Mouse (Mus musculus) heart, embryonic 13.5 days (tissue): ENCODE results near the gene Kbtbd12. TPM values are rescaled to one million over a fixed set of nuclear protein-coding genes. Genes with fewer than 3 reads are reported as not detected.

Experiments used
- ATAC-seq: fragments of 200-750 bp; cut with Nextera tagmentation; 2 replicates; pipeline ENCODE4 v1.8.0; 2017; ENCODE audit warnings: moderate TSS enrichment; ENCODE audit not compliant: insufficient number of reproducible peaks, low FRiP score, low TSS enrichment; ENCODE audit errors: extremely low read depth
- H3K27ac ChIP-seq: fragments of 300-500 bp; sonication (generic); replicated peaks from 2 replicates; pipeline ENCODE4 v1.5.1; 2015; ENCODE audit warnings: moderate library complexity, mild to moderate bottlenecking, inconsistent platforms
- H3K27me3 ChIP-seq: fragments of 300-500 bp; sonication (generic); replicated peaks from 2 replicates; pipeline ENCODE4 v1.6.1; 2015; ENCODE audit warnings: mild to moderate bottlenecking, inconsistent platforms
- H3K36me3 ChIP-seq: fragments of 300-500 bp; sonication (generic); 2 replicates; pipeline ENCODE4 v1.6.1; 2015; ENCODE audit warnings: mild to moderate bottlenecking, inconsistent platforms
- H3K4me1 ChIP-seq: fragments of 300-500 bp; sonication (generic); 2 replicates; pipeline ENCODE4 v1.6.1; 2015; ENCODE audit warnings: inconsistent platforms
- H3K4me2 ChIP-seq: fragments of 300-500 bp; sonication (generic); 2 replicates; pipeline ENCODE4 v1.6.1; 2015; ENCODE audit warnings: inconsistent platforms, mild to moderate bottlenecking, moderate library complexity
- H3K4me3 ChIP-seq: fragments of 300-500 bp; sonication (generic); 2 replicates; pipeline ENCODE4 v1.5.1; 2015; ENCODE audit warnings: moderate library complexity, mild to moderate bottlenecking, inconsistent platforms
- H3K9ac ChIP-seq: fragments of 300-500 bp; sonication (generic); 2 replicates; pipeline ENCODE4 v1.6.1; 2015; ENCODE audit warnings: inconsistent platforms, mild to moderate bottlenecking, moderate library complexity
- H3K9me3 ChIP-seq: fragments of 300-500 bp; sonication (generic); 2 replicates; pipeline ENCODE4 v1.6.1; 2016; ENCODE audit warnings: inconsistent platforms
- WGBS: fragments of 180-500 bp; shearing (Covaris S2); methylation state at CpG from one replicate; pipeline ENCODE4 v1.1.7; 2015; ENCODE audit warnings: mixed read lengths; 5-methylcytosine and 5-hydroxymethylcytosine counted together
- polyA plus RNA-seq: library from polyadenylated mRNA; unstranded; fragments of >200 nt; fragmentation: Nextera tagmentation; extraction: Ambion mirVana; gene quantifications from 2 replicates; pipeline ENCODE4 v1.2.1, GENCODE M21; 2015

Gene Kbtbd12
- polyA plus RNA-seq, 1 experiment from 2014 or later = 16.6 TPM

DNA sequence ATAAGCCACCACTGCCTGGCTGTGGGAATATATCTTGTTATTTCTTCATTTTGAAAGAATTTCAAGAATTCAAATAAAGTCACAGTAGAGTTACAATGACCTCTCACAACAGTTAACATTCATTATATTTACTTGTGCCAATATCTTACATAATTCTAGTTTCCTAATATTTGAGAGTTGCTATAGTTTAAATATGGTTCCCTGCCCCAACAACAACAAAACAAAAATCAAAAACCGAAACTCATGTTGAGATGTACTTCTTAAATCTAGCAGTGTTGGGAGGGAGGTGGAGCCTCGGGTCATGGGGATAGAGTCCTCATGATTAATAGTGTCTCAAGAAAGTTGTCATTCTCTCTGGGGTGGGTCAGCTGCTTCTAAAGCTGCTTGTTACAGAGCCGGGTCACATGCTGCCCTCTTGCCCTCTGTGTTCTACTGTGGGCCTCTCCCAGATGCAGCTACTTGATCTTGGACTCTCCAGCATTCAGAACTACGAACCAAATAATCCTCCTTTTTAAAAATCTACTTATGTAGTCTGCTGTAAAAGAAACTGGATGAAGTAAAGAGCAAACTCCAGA is 3.7 kb upstream of the Kbtbd12 start:
- H3K27ac ChIP-seq = no peak overlapping the region
- no peak overlapping the region for H3K4me3 ChIP-seq
- H3K9ac ChIP-seq = no peak overlapping the region
- WGBS = 68% methylated on average over 4 of the region's 4 CpGs
- H3K9me3 ChIP-seq = no peaks in the 10 kb centered on the region
- no peak overlapping the region for H3K4me2 ChIP-seq
- no peaks in the 10 kb centered on the region for H3K36me3 ChIP-seq
- no peak for ATAC-seq
- H3K4me1 ChIP-seq = peaks cover 17% of the 10 kb centered on the region
- H3K27me3 ChIP-seq = no peaks in the 10 kb centered on the region

GRCm38 (mm10) chr6:88640331-88640730 is 2.6 kb upstream of the Kbtbd12 start:
- ATAC-seq = no peak
- H3K36me3 ChIP-seq = no peaks in the 10 kb centered on the region
- peak overlapping the region; percentile 59 for H3K4me2 ChIP-seq
- no peak overlapping the region for H3K27ac ChIP-seq
- H3K9me3 ChIP-seq = no peaks in the 10 kb centered on the region
- no peaks in the 10 kb centered on the region for H3K27me3 ChIP-seq
- WGBS = 29% methylated on average over 3 of the region's 3 CpGs
- peaks cover 17% of the 10 kb centered on the region for H3K4me1 ChIP-seq
- peak overlapping the region; percentile 20; the same call in 1 of the 2 replicates for H3K4me3 ChIP-seq
- H3K9ac ChIP-seq = no peak overlapping the region

GRCm38 (mm10) chr6:88639921-88640320 is 2.2 kb upstream of the Kbtbd12 start:
- Histone ChIP-seq H3K9me3 (no peaks in the 10 kb centered on the region), H3K9ac (peak overlapping the region; percentile 55; the same call in 1 of the 2 replicates), H3K27me3 (no peaks in the 10 kb centered on the region), H3K36me3 (no peaks in the 10 kb centered on the region), H3K4me3 (peak overlapping the region; percentile 20; the same call in 1 of the 2 replicates), H3K4me2 (peak overlapping the region; percentile 59), H3K27ac (no peak overlapping the region), H3K4me1 (peaks cover 17% of the 10 kb centered on the region)
- WGBS = 3% methylated on average over 9 of the region's 9 CpGs
- ATAC-seq = no peak

DNA sequence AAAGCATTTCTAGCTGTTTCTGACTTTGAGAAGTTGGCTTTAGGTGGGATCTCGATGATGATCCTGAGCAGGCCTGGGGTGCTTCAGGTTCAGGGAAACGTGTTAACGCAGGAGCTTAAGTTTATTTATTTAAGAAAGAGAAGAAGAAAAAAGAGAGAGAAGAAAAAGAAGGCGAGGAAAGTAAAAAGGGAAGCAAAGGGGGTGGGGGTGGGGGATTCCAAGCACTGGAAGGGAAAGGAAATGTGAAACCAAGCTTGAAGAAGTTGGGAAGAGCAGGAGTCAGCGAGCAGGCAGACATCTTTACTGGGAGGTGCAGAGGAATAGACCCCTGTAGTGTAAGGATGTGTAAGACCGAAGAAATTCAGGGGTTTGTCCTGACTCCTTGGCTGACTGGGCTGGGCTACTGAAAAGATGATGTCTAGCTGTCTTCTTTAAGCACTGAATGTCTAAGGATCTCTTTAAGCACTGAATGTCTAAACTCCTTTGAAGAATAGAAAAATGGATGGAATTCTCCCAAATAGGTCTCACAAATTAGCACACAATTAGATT is 1.7 kb upstream of the Kbtbd12 start:
- ATAC-seq = no peak
- H3K9ac ChIP-seq = 0 out of 2 replicates have a peak overlapping the region, but pooled peaks have one; percentile 55
- 25% methylated on average over 6 of the region's 6 CpGs for WGBS
- peaks cover 17% of the 10 kb centered on the region for H3K4me1 ChIP-seq
- H3K36me3 ChIP-seq = no peaks in the 10 kb centered on the region
- H3K4me3 ChIP-seq = no peak overlapping the region
- H3K4me2 ChIP-seq = peak overlapping the region; percentile 59
- no peak overlapping the region for H3K27ac ChIP-seq
- no peaks in the 10 kb centered on the region for H3K27me3 ChIP-seq
- H3K9me3 ChIP-seq = no peaks in the 10 kb centered on the region

- no peaks in the 10 kb centered on the region for H3K9me3 ChIP-seq
- no peak overlapping the region for H3K4me3 ChIP-seq
- no peaks in the 10 kb centered on the region for H3K36me3 ChIP-seq
- peaks cover 17% of the 10 kb centered on the region for H3K4me1 ChIP-seq
- 31% methylated on average over 1 of the region's 1 CpGs for WGBS
- ATAC-seq = no peak
- no peak overlapping the region for H3K9ac ChIP-seq
- H3K27ac ChIP-seq = no peak overlapping the region
- H3K27me3 ChIP-seq = no peaks in the 10 kb centered on the region
- H3K4me2 ChIP-seq = no peak overlapping the region
These were observed 1.2 kb upstream of the Kbtbd12 start for GRCm38 (mm10) chr6:88638917-88639316.

- Histone ChIP-seq H3K9ac (no peak overlapping the region), H3K27me3 (no peaks in the 10 kb centered on the region), H3K9me3 (no peaks in the 10 kb centered on the region), H3K27ac (no peak overlapping the region), H3K4me1 (peaks cover 17% of the 10 kb centered on the region), H3K36me3 (no peaks in the 10 kb centered on the region), H3K4me2 (no peak overlapping the region), H3K4me3 (no peak overlapping the region)
- WGBS = 81% methylated on average over 6 of the region's 6 CpGs
- ATAC-seq = no peak
These were observed 1.6 kb downstream of the Kbtbd12 start for GRCm38 (mm10) chr6:88635881-88636754.

- Histone ChIP-seq H3K4me3 (no peak overlapping the region), H3K4me2 (no peak overlapping the region), H3K9ac (no peak overlapping the region), H3K27ac (no peak overlapping the region), H3K9me3 (no peaks in the 10 kb centered on the region), H3K27me3 (no peaks in the 10 kb centered on the region), H3K4me1 (peaks cover 11% of the 10 kb centered on the region), H3K36me3 (no peaks in the 10 kb centered on the region)
- WGBS = 28% methylated on average over 6 of the region's 6 CpGs
- no peak for ATAC-seq
These were observed 6.5 kb downstream of the Kbtbd12 start for GRCm38 (mm10) chr6:88631293-88631692.

DNA sequence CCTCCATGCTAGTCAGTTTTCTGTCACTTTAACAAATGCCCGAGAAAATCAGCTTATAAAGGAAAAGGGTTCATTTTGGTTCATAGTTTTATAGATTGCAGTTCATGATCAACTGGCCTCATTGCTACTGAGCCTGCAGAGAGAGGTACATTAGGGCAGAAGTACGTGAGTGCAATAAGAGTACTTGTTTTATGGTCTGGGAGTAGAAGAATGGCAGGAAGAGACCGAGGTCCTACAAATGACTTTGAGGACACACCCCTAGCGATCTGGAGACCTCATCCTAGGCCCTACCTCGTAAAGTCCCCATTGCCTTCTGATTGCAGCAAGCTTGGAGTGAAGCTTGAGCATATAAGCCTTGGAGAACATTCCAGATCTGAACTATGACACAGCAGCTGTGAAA is 7.2 kb downstream of the Kbtbd12 start:
- 69% methylated on average over 5 of the region's 5 CpGs for WGBS
- Histone ChIP-seq H3K36me3 (no peaks in the 10 kb centered on the region), H3K4me1 (peaks cover 19% of the 10 kb centered on the region), H3K27me3 (no peaks in the 10 kb centered on the region), H3K4me2 (no peak overlapping the region), H3K9me3 (no peaks in the 10 kb centered on the region), H3K9ac (no peak overlapping the region), H3K4me3 (no peak overlapping the region), H3K27ac (no peak overlapping the region)
- ATAC-seq = no peak

DNA sequence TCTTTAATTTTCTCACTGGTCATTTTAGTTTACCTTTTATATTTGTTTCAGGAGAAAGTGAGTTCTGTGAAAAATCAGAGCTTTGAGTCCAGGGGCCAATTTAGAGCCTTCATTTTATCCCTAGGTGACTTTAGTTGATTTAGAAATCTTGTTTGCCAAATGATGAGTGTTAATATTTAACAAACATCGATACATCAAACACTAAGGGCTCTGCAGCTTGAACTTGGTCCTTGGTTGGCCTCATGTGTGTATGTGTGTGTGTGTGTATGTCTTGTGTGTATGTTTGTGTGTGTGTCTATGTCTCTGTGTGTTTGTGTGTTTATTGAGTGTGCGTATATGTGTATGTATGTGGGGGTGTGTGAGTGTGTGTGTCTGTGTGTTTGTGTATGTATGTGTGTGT is 7.9 kb downstream of the Kbtbd12 start:
- no peak for ATAC-seq
- H3K4me3 ChIP-seq = no peak overlapping the region
- peaks cover 19% of the 10 kb centered on the region for H3K4me1 ChIP-seq
- no peaks in the 10 kb centered on the region for H3K27me3 ChIP-seq
- no peak overlapping the region for H3K9ac ChIP-seq
- H3K4me2 ChIP-seq = no peak overlapping the region
- no peaks in the 10 kb centered on the region for H3K36me3 ChIP-seq
- no peaks in the 10 kb centered on the region for H3K9me3 ChIP-seq
- H3K27ac ChIP-seq = no peak overlapping the region
- 92% methylated on average over 2 of the region's 2 CpGs for WGBS

DNA sequence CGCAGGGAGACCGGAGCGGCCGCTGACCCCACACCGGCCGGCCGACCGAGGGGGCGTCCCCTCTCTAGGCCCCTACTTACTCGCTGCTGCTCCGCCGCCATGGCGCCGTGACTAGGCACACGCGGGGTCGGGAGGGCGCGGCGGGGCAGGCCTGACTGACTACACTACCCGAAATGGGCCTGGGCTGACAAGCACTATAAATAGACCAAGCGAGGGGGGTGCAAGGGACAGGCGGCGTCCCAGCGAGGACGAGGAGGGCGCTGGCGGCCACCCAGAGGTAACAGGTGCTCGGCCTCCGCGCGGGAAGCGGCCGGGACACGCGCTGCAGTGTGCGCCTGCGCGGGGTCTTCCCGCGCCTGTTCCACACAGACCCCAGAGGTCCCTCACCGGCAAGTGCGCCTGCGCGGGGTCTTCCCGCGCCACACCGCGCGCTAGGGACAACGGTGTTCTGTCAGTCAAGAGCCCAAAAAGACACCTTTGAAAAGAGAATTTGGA is 10.4 kb downstream of the Kbtbd12 start:
- ATAC-seq = peak; percentile 87
- Histone ChIP-seq H3K4me2 (peak overlapping the region; percentile 83), H3K27me3 (no peaks in the 10 kb centered on the region), H3K9me3 (no peaks in the 10 kb centered on the region), H3K27ac (peak overlapping the region; percentile 92), H3K36me3 (no peaks in the 10 kb centered on the region), H3K4me1 (peaks cover 19% of the 10 kb centered on the region), H3K4me3 (peak overlapping the region; percentile 58), H3K9ac (peak overlapping the region; percentile 86)
- WGBS = under 1% methylated on average over 45 of the region's 51 CpGs

GRCm38 (mm10) chr6:88626912-88627311 is 10.8 kb downstream of the Kbtbd12 start:
- H3K4me2 ChIP-seq = peak overlapping the region; percentile 83
- H3K36me3 ChIP-seq = no peaks in the 10 kb centered on the region
- H3K4me1 ChIP-seq = peaks cover 23% of the 10 kb centered on the region
- 24% methylated on average over 11 of the region's 11 CpGs for WGBS
- ATAC-seq = no peak
- H3K27me3 ChIP-seq = no peaks in the 10 kb centered on the region
- no peaks in the 10 kb centered on the region for H3K9me3 ChIP-seq
- peak overlapping the region; percentile 92 for H3K27ac ChIP-seq
- H3K9ac ChIP-seq = peak overlapping the region; percentile 86
- peak overlapping the region; percentile 58 for H3K4me3 ChIP-seq
